Mouse (Mus musculus): ENCODE measurements around the gene Madcam1.

GRCm38 (mm10) chr10:79698459-79698858, 34.1 kb downstream of the Madcam1 start:
- no peak for TF ChIP-seq CTCF (IDR thresholded peaks at IDR 0.05; ENCODE audit: borderline replicate concordance, extremely low read depth, insufficient read depth, insufficient read length)
- TF ChIP-seq POLR2A (IDR thresholded peaks at IDR 0.05; ENCODE audit: borderline replicate concordance, extremely low read depth, insufficient read depth, insufficient read length, poor library complexity, severe bottlenecking) = no peak

Measured in brain, embryonic 14.5 days (tissue).